Mouse (Mus musculus) bone marrow, adult 2 months (tissue): Measurements from ENCODE around the gene Cnga4.

Experiments
- CTCF ChIP-seq: fragments of 200-500 bp; IDR thresholded peaks from 2 replicates; pipeline ENCODE4 v1.5.1; 2011; ENCODE audit warnings: low read length, control low read depth; ENCODE audit not compliant: control insufficient read depth, insufficient read depth
- POLR2A ChIP-seq: fragments of 200-500 bp; IDR thresholded peaks from 2 replicates; pipeline ENCODE4 v1.6.1; 2011; ENCODE audit warnings: low read depth, mild to moderate bottlenecking, control low read depth, low read length, borderline replicate concordance; ENCODE audit not compliant: control insufficient read depth

- TF ChIP-seq CTCF: no peak
- no peak for TF ChIP-seq POLR2A
Measured at GRCm38 (mm10) chr7:105437979-105438772, 33.8 kb downstream of the Cnga4 start.
